Mouse (Mus musculus) heart, embryonic 15.5 days (tissue): Measurements from ENCODE around the gene Mast1. TPM values are rescaled to one million over a fixed set of nuclear protein-coding genes. Genes with fewer than 3 reads are reported as not detected.
A peak's percentile ranks its signal among the peaks of the same experiment; 100 is the strongest.
"Not testable (repeated sequence)": the region's sequence is repeated elsewhere in the genome, so short reads cannot be mapped to it uniquely, and the experiment has no call there.

Experiments used
- ATAC-seq: fragments of 200-750 bp; cut with Nextera tagmentation; replicated peaks from 2 replicates; pipeline ENCODE4 v1.8.0; 2017; ENCODE audit warnings: low read depth, moderate TSS enrichment; ENCODE audit not compliant: insufficient number of reproducible peaks, insufficient read depth, low FRiP score
- H3K27ac ChIP-seq: fragments of 300-500 bp; sonication (generic); 2 replicates; pipeline ENCODE4 v1.5.1; 2015; ENCODE audit warnings: mild to moderate bottlenecking, inconsistent platforms
- H3K27me3 ChIP-seq: fragments of 300-500 bp; sonication (generic); 2 replicates; pipeline ENCODE4 v1.6.1; 2015; ENCODE audit warnings: inconsistent platforms
- H3K36me3 ChIP-seq: fragments of 300-500 bp; sonication (generic); 2 replicates; pipeline ENCODE4 v1.6.1; 2015; ENCODE audit warnings: mild to moderate bottlenecking, inconsistent platforms
- H3K4me1 ChIP-seq: fragments of 300-500 bp; sonication (generic); replicated peaks from 2 replicates; pipeline ENCODE4 v1.6.1; 2015; ENCODE audit warnings: inconsistent platforms
- H3K4me2 ChIP-seq: fragments of 300-500 bp; sonication (generic); 2 replicates; pipeline ENCODE4 v1.6.1; 2015; ENCODE audit warnings: inconsistent platforms, mild to moderate bottlenecking, moderate library complexity
- H3K4me3 ChIP-seq: fragments of 300-500 bp; sonication (generic); 2 replicates; pipeline ENCODE4 v1.5.1; 2015; ENCODE audit warnings: mild to moderate bottlenecking, inconsistent platforms
- H3K9ac ChIP-seq: fragments of 300-500 bp; sonication (generic); 2 replicates; pipeline ENCODE4 v1.6.1; 2015; ENCODE audit warnings: mild to moderate bottlenecking, inconsistent platforms
- H3K9me3 ChIP-seq: fragments of 300-500 bp; sonication (generic); replicated peaks from 2 replicates; pipeline ENCODE4 v1.6.1; 2016; ENCODE audit warnings: inconsistent platforms
- WGBS: fragments of 180-500 bp; shearing (Covaris S2); methylation state at CpG from one replicate; pipeline ENCODE4 v1.1.7; 2015; ENCODE audit warnings: mixed read lengths; 5-methylcytosine and 5-hydroxymethylcytosine counted together
- polyA plus RNA-seq: library from polyadenylated mRNA; unstranded; fragments of >200 nt; fragmentation: Nextera tagmentation; extraction: Ambion mirVana; gene quantifications from 2 replicates; pipeline ENCODE4 v1.2.1, GENCODE M21; 2015

Mast1 gene
- polyA plus RNA-seq, 1 experiment from 2014 or later: 0.09 TPM

- peaks cover 86% of the 10 kb centered on the region for H3K27me3 ChIP-seq
- H3K9me3 ChIP-seq: no peaks in the 10 kb centered on the region
- no peak for ATAC-seq
- H3K4me2 ChIP-seq: peak overlapping the region; percentile 89
- H3K36me3 ChIP-seq: no peaks in the 10 kb centered on the region
- H3K9ac ChIP-seq: peak overlapping the region; percentile 27
- under 1% methylated on average over 55 of the region's 55 CpGs for WGBS
- H3K27ac ChIP-seq: no peak overlapping the region
- H3K4me3 ChIP-seq: peak overlapping the region; percentile 49
- H3K4me1 ChIP-seq: peaks cover 24% of the 10 kb centered on the region
These were observed 24.2 kb downstream of the Mast1 start for GRCm38 (mm10) chr8:84912895-84913501.

GRCm38 (mm10) chr8:84912391-84912790 is 24.8 kb downstream of the Mast1 start:
- no peaks in the 10 kb centered on the region for H3K36me3 ChIP-seq
- no peak overlapping the region for H3K27ac ChIP-seq
- H3K9me3 ChIP-seq: no peaks in the 10 kb centered on the region
- H3K4me1 ChIP-seq: peaks cover 21% of the 10 kb centered on the region
- peak overlapping the region; percentile 49 for H3K4me3 ChIP-seq
- 23% methylated on average over 27 of the region's 27 CpGs for whole genome bisulfite sequencing
- ATAC-seq: no peak
- H3K4me2 ChIP-seq: peak overlapping the region; percentile 89
- no peak overlapping the region for H3K9ac ChIP-seq
- H3K27me3 ChIP-seq: peaks cover 80% of the 10 kb centered on the region

GRCm38 (mm10) chr8:84911854-84912253 is 25.3 kb downstream of the Mast1 start:
- Histone ChIP-seq H3K9me3 (no peaks in the 10 kb centered on the region), H3K27ac (no peak overlapping the region), H3K4me3 (peak overlapping the region; percentile 49; the same call in 1 of the 2 replicates), H3K27me3 (peaks cover 75% of the 10 kb centered on the region), H3K4me1 (peaks cover 21% of the 10 kb centered on the region), H3K4me2 (no peak overlapping the region), H3K36me3 (no peaks in the 10 kb centered on the region), H3K9ac (no peak overlapping the region)
- ATAC-seq: no peak
- 86% methylated on average over 9 of the region's 9 CpGs for WGBS

DNA sequence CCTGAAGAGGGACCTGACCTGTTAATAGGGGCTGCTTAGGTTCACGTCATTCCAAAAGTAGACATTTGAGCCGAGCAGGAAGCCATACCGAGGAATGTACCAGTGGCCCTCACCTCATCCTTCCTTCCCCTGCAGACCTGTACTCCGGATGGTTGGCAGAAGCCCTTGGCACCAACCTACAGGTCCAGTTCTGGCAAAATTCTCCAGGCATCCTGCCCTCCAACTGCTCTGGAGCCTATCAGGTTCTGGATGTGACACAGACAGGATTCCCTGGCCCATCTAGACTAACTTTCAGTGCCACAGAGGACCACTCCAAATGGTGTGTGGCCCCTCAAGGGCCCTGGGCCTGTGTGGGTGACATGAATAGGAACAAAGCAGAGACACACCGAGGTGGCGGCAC is 26.6 kb downstream of the Mast1 start:
- H3K4me2 ChIP-seq: no peak overlapping the region
- no peak for ATAC-seq
- 83% methylated on average over 6 of the region's 6 CpGs for WGBS
- no peak overlapping the region for H3K9ac ChIP-seq
- H3K36me3 ChIP-seq: no peaks in the 10 kb centered on the region
- peaks cover 63% of the 10 kb centered on the region for H3K27me3 ChIP-seq
- H3K27ac ChIP-seq: no peak overlapping the region
- H3K4me1 ChIP-seq: peaks cover 21% of the 10 kb centered on the region
- no peak overlapping the region for H3K4me3 ChIP-seq
- H3K9me3 ChIP-seq: no peaks in the 10 kb centered on the region

DNA sequence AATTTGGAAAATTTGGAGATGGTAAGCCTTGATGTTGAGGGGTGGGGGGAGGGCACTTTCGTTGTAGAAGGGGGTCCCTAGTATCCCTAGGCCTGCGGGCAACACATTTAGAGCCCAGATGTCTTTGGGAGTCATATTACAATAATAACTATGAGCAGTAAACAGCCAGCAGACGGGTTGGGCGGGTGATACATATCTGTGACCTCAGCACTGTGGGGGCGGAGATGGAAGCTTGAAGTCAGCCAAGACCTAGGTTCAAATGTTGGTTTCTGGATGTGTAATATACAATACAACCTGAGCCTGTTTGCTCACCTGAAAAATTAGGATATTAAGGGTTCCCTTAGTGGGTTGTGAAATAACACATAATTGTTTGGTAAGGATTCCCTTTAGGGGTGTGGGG is 27.2 kb downstream of the Mast1 start:
- no peaks in the 10 kb centered on the region for H3K9me3 ChIP-seq
- H3K4me1 ChIP-seq: peaks cover 21% of the 10 kb centered on the region
- no peak for ATAC-seq
- no peak overlapping the region for H3K9ac ChIP-seq
- no peak overlapping the region for H3K27ac ChIP-seq
- H3K4me2 ChIP-seq: 0 out of 2 replicates have a peak overlapping the region, but pooled peaks have one; percentile 95
- H3K27me3 ChIP-seq: peaks cover 57% of the 10 kb centered on the region
- no peak overlapping the region for H3K4me3 ChIP-seq
- WGBS: 78% methylated on average over 5 of the region's 5 CpGs
- H3K36me3 ChIP-seq: no peaks in the 10 kb centered on the region

DNA sequence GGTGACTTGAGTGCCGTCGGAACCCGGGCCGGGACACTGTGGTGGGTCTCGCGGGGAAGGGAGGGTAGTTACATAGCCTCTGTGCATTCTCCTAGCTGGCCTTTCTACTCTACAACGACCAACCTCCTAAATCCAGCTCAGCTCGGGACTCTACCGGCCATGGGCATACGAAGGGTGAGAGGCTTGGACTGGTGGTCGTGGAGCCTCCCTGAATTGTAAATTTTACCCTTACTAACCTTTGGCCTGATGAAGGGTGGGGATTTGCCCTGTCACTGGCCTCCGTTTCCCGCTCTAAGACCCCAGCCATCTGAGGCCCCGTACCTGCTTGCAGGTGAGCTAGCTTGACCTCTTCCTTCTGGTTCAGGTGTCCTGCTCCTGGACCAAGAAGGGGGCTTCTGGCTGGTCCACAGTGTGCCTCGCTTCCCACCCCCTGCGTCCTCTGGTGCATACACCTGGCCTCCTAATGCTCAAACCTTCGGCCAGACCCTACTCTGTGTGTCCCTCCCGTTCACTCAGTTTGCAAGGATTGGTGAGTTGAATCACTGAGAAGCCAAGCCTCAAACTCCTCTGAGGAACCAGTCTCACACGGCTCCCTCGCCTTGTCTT is 27.9 kb downstream of the Mast1 start:
- H3K9ac ChIP-seq: peak overlapping the region; percentile 70
- H3K4me3 ChIP-seq: peak overlapping the region; percentile 61
- H3K9me3 ChIP-seq: no peaks in the 10 kb centered on the region
- H3K4me2 ChIP-seq: peak overlapping the region; percentile 95
- peaks cover 52% of the 10 kb centered on the region for H3K27me3 ChIP-seq
- no peak overlapping the region for H3K27ac ChIP-seq
- no peak for ATAC-seq
- WGBS: 47% methylated on average over 20 of the region's 20 CpGs
- H3K36me3 ChIP-seq: no peaks in the 10 kb centered on the region
- H3K4me1 ChIP-seq: peaks cover 21% of the 10 kb centered on the region

- no peaks in the 10 kb centered on the region for H3K9me3 ChIP-seq
- H3K36me3 ChIP-seq: no peaks in the 10 kb centered on the region
- H3K9ac ChIP-seq: peak within 1 kb of the TSS; percentile 70
- no peak within 1 kb of the TSS for H3K27ac ChIP-seq
- H3K4me2 ChIP-seq: peak within 1 kb of the TSS; percentile 95
- ATAC-seq: peak; percentile 93
- H3K4me3 ChIP-seq: peak within 1 kb of the TSS; percentile 61
- peaks cover 47% of the 10 kb centered on the region for H3K27me3 ChIP-seq
- WGBS: under 1% methylated on average over 45 of the region's 45 CpGs
- H3K4me1 ChIP-seq: peaks cover 22% of the 10 kb centered on the region
These were observed 28.6 kb downstream of the Mast1 start, which contains the start of gene Dnase2a for GRCm38 (mm10) chr8:84908421-84909161. TSS of gene Dnase2a (plus strand) at chr8:84908560.

- ATAC-seq, H3K27ac ChIP-seq, H3K9me3 ChIP-seq, H3K36me3 ChIP-seq: not testable (repeated sequence)
- H3K4me3 ChIP-seq: peak overlapping the region; percentile 61
- H3K4me2 ChIP-seq: peak overlapping the region; percentile 95
- H3K9ac ChIP-seq: peak overlapping the region; percentile 37; the same call in 1 of the 2 replicates
- 29% methylated on average over 7 of the region's 7 CpGs for WGBS
- H3K4me1 ChIP-seq: peaks cover 22% of the 10 kb centered on the region
- peaks cover 42% of the 10 kb centered on the region for H3K27me3 ChIP-seq
These were observed 29.2 kb downstream of the Mast1 start for GRCm38 (mm10) chr8:84907979-84908378.

DNA sequence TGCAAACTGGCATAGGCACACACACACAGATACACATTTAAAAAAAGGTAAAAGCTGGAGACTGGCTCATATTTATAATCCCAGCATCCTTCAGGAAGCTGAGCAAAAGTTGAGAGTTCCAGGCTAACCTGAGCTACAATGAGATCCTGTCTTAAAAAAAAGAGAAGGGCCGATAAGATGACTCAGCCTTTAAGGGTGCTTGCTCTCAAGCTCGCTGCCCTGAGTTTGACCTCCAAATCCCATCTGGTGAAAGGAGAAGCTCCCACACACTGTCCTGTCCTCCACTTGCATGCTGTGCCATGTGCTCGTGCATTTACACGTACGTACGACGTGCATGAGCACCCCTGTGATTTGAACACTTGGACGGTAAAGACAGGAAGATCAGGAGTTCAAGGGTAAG is 29.7 kb downstream of the Mast1 start:
- Histone ChIP-seq H3K27ac (no peak overlapping the region), H3K27me3 (peaks cover 38% of the 10 kb centered on the region), H3K4me3 (no peak overlapping the region), H3K9me3 (no peaks in the 10 kb centered on the region), H3K4me1 (peaks cover 22% of the 10 kb centered on the region), H3K36me3 (no peaks in the 10 kb centered on the region), H3K4me2 (no peak overlapping the region), H3K9ac (no peak overlapping the region)
- 65% methylated on average over 8 of the region's 8 CpGs for WGBS
- ATAC-seq: no peak

DNA sequence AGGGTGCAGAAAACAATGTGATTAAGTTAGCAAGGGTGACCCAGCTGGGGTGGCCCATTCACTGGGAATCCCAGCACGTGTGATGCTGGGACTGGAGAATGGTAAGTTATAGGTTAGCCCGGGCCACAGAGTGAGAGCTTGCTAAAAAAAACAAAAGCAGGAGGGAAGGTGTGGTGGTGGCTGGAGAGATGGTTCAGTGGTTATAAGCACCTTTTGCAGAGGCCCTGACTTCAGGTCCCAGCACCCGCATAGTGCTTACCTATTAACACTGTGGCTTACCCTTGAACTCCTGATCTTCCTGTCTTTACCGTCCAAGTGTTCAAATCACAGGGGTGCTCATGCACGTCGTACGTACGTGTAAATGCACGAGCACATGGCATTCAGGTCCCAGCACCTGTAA is 30.1 kb downstream of the Mast1 start:
- no peak overlapping the region for H3K4me3 ChIP-seq
- no peak overlapping the region for H3K4me2 ChIP-seq
- no peak overlapping the region for H3K9ac ChIP-seq
- peaks cover 22% of the 10 kb centered on the region for H3K4me1 ChIP-seq
- H3K36me3 ChIP-seq: no peaks in the 10 kb centered on the region
- H3K27ac ChIP-seq: no peak overlapping the region
- H3K27me3 ChIP-seq: peaks cover 34% of the 10 kb centered on the region
- no peaks in the 10 kb centered on the region for H3K9me3 ChIP-seq
- no peak for ATAC-seq
- WGBS: 90% methylated on average over 9 of the region's 9 CpGs

DNA sequence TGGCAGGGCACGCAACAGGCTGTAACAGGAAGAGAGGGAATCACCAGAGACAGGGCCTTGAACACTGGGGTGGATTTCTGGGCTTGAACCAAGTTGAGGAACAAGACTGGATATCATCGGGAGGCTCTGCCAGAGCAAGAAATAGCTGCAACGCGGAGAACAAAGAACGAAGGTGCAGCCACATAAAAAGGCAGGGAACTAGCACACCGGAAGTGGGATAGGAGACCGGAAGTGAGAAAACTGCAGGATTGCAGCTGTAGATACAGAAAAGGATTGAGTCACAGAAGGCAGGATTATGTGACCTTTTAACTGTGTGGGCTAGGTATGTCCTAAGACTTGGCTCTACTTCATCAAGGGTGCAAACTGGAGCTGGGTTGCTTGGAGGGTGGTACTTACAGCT is 32.8 kb downstream of the Mast1 start:
- Histone ChIP-seq H3K4me1 (peaks cover 22% of the 10 kb centered on the region), H3K27ac (no peak overlapping the region), H3K4me2 (no peak overlapping the region), H3K9me3 (no peaks in the 10 kb centered on the region), H3K9ac (no peak overlapping the region), H3K4me3 (no peak overlapping the region), H3K27me3 (peaks cover 20% of the 10 kb centered on the region), H3K36me3 (no peaks in the 10 kb centered on the region)
- 76% methylated on average over 7 of the region's 7 CpGs for WGBS
- no peak for ATAC-seq
